Mouse (Mus musculus) adrenal gland, adult 18-20 months (tissue): ENCODE measurements around the gene Prr12. TPM values are rescaled to one million over a fixed set of nuclear protein-coding genes. Genes with fewer than 3 reads are reported as not detected.
"Not testable (repeated sequence)": the region's sequence is repeated elsewhere in the genome, so short reads cannot be mapped to it uniquely, and the experiment has no call there.

ENCODE experiments used
- DNase-seq, 2 experiments: peaks; one replicate each; pipeline ENCODE4 v3.0.0; 2021 to 2022; ENCODE audit warnings: low spot score in 2 of 2
- total RNA-seq, 2 experiments: library from RNA; stranded (reverse); gene quantifications; 1 replicate in 1 of 2; 2 replicates in 1 of 2; pipeline ENCODE4 v1.2.3; 2021

The Prr12 gene
- total RNA-seq, 2 experiments from 2014 or later, result 30.8 to 45.3 TPM

GRCm38 (mm10) chr7:45025601-45026220, 27.0 kb downstream of the Prr12 start:
- DNase-seq, result peak in 1 of 2 experiments; percentile 45

- DNase-seq, result no peak
Measured at GRCm38 (mm10) chr7:45024281-45025248, 28.1 kb downstream of the Prr12 start.

- not testable (repeated sequence) for DNase-seq
Measured at GRCm38 (mm10) chr7:45023711-45024110, 29.0 kb downstream of the Prr12 start.

DNA sequence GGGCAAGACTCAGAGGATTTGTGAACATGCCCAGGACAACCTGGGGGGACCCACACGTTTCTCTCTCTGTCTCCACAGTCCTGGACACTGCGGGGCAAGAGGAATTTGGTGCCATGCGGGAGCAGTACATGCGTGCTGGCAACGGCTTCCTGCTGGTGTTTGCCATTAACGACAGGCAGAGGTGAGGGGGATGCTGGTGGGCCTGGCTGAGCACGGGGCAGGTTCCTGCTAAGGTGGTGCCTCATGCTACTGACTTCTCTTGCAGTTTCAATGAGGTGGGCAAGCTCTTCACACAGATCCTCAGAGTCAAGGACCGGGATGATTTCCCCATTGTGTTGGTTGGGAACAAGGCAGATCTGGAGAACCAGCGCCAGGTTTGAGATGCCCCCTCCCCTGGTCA, 32.5 kb downstream of the Prr12 start:
- DNase-seq, result no peak

GRCm38 (mm10) chr7:45019031-45019571, 33.6 kb downstream of the Prr12 start:
- peak in 1 of 2 experiments; percentile 56 for DNase-seq

DNA sequence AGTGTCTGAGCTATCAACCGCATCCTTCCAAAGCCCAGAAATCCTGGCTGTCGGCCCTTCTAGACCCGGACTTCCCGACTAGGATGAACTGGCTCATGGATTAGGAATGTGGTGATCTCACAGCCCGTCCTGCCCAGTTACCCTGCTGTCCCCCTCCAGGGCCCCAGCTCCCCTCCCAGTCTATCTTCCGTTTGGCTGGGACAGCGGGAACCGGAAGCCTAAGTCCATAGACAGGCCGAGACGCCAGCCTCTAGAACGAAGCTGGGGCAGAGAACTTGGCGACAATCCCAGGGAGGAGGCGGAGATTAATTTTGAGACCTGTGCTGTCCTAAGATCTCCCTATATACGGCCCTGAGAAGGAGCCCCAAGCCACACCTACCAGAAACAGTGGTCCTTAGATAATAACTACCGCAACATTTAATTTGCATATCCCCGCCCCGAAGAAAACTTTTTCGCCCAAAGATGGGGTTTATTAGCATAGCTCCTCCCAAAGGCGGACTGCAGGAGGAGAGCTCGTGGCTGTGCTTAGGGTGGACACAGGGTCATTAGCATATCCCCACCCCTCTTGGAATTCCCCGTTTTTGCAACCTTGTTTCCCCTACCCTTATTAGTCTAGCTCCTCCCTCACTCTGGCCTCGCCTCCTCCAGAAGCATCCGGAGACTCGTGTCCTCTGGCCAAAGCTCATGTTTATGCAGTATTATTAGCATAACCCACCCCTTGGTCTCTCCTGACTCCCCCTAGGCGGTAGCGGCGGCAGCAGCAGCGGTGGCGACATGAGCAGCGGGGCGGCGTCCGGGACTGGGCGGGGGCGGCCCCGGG, 35.2 kb downstream of the Prr12 start, which contains the start of gene Rras:
TSS of gene Rras (plus strand) at position 720 of the 820 bp plus-strand sequence.
- DNase-seq, result peak; percentile 78 to 80

- no peak for DNase-seq
Measured at GRCm38 (mm10) chr7:45016761-45017160, 35.9 kb downstream of the Prr12 start.

DNA sequence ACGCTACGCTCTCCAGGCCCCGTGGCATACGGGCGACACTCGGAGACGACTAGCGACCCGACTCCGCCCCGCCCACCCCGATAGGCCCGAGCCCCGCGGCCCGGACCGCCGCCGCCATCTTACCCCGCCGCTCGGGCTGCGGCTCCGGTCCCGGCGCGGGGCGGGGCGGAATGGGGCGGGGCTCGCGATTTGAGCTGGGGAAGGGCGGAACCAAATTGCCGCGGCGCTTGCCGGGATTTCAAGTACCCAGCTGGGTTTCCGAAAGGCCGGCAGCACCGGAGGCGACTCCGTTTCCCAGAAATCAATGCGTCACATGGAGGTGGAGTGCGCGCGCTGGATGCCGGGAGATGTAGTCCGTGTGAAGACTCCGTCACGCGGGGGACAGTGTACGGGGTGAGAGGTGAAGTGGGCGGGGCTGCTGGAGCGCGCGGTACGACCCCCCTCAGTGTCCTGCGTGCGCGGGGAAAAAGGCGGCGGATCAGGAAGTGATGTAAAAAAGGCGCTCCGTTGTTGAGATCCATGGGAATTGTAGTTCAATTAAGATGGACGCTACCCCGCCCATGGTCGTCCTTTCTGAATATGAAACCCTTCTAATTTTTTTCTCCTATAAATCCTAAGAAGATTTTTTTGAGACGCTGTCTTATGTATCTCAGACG, 36.6 kb downstream of the Prr12 start, which contains the start of gene Scaf1:
TSS of gene Scaf1 (minus strand) at position 407 of the 656 bp plus-strand sequence.
- DNase-seq, result peak; percentile 97 to 98

GRCm38 (mm10) chr7:45015344-45015956, 37.2 kb downstream of the Prr12 start:
- DNase-seq, result no peak

DNA sequence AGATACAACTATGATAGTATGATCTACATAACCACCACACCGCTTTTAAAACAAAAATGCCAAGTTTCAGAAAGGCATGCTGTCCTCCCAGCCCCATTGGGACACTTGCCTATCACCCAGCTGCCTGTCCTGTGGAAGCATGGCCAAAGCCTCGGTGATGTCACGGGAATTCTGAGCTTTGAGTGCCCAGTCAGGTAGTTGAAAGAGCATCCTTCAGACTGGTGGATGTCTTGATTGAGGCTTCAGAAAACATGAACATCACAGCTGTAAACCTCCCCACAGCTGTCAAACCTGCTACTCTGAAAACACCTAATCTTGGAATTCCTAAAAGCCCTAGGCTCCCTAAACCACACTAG, 38.6 kb downstream of the Prr12 start:
- no peak for DNase-seq

DNA sequence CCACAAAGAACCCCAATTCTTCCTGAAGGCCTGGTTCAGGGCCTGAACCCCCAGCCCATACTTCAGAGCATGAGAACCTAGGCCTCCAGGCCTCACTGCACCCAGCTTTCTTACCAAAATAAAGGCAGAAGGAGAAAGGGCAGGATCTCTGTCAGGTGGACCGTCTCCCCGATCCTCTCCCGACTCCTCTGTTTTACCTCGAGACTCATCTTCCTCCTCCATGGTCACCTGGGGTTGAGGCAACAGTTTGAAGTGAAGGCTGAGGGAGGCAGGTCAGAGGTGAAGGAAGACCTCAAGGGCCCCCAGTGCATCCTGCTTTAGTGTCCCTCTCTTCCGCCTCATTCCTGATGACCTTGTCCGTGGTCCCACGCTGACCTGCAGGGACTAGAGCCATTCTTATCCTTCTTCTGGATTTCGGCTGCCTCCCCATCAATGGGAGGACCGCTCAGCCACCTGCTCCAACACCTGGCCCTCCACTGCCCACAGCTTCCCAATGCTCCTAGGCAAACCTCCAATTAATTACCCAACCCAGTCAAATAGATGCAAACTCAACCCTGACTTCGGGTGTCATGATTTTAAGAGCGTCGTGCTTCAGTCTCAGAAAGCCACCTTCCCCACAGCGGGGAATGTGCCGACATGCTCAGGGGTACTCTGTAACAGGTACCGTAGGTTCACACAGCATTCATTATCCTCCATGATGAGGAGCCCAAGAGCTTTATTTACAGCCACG, 39.1 kb downstream of the Prr12 start:
- no peak for DNase-seq

GRCm38 (mm10) chr7:45012824-45013223, 39.9 kb downstream of the Prr12 start:
- DNase-seq, result no peak

DNA sequence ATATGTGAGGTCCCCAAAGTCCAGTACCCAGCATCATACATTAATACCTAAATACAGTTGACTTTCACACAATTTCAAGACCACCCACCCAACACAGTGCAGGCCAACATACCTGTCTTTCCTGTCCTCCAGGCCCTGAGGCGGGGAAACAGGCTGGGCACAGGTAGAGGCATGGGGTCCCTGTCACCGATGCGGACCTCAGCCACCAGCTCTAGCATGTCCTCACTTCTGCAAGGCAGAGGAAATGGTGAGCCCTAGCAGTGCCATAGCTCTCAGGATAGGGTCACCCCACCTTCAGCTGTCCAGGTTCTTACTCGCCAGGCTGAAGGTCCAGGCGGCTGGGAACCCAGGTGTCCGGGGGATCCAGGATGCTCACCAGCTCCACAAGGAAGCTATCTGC, 40.7 kb downstream of the Prr12 start:
- no peak for DNase-seq

DNA sequence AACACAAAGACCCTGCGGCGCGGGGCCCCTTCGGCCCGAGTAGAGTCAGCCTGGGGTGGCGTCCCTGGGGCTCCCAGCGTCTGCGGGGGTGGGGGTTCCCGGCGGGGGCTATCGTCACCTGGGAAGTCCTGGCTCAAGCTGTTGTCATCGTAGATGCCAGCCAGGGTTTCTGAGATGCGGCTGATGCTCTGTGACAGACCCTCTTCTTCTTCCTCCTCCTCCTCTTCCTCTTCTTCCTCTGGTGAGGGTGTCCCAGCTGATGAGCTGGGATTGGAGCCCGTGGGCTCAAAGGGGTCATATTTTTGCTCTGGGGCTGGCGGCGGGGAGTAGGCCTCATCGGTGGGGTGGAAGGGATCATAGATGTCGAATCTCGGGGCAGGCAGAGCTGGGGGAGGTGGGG, 44.3 kb downstream of the Prr12 start:
- no peak for DNase-seq

- no peak for DNase-seq
Measured at GRCm38 (mm10) chr7:45007846-45008245, 44.8 kb downstream of the Prr12 start.

GRCm38 (mm10) chr7:45007141-45007540, 45.5 kb downstream of the Prr12 start:
- DNase-seq, result no peak

- no peak for DNase-seq
Measured at GRCm38 (mm10) chr7:45006503-45006902, 46.2 kb downstream of the Prr12 start.

- DNase-seq, result no peak
Measured at GRCm38 (mm10) chr7:45005321-45005992, 47.2 kb downstream of the Prr12 start.

DNA sequence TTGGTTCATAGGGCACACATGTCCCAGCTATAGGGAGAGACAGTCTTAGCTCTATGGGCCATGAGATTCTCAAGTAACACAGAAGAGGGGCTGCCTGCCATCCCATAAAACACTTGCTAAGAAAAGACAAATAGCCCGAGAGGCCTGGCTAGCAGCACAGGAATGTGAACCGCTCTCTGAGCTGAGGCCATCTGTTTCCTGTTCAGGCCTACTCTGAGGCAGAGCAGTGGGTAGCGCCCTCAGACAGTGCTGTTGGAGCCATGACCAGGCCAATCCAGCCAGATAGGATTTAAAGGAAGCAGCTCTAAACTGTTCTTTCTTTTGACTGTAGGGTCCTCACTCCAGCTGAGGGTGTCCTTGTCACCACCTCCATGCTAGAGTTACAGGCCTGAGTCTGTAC, 48.1 kb downstream of the Prr12 start:
- no peak for DNase-seq
